Mouse (Mus musculus): ENCODE data around the gene Lck.

Lck gene

DNA sequence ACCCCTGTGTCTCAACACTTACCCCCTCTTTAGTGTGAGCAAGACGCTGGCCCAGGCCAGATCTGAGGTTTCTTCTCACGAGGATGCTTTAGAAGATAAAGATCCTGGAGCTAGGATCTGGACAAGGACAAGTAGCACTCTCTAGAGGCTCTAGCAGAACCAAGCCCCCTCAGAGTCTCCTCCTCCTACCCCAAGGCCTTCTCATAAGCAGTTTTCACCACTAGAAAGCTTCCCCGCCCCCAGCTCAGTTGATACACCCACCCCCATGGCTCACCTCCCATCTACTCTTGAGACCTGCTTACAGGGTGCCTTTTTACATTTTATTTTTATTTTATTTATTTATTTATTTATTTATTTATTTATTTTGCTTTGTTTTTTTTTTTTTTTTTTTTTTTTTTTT lies 63.8 kb downstream of the Lck start:
- no peak for DNase-seq (ENCODE audit: extremely low read depth, low read depth, low spot score)

DNA sequence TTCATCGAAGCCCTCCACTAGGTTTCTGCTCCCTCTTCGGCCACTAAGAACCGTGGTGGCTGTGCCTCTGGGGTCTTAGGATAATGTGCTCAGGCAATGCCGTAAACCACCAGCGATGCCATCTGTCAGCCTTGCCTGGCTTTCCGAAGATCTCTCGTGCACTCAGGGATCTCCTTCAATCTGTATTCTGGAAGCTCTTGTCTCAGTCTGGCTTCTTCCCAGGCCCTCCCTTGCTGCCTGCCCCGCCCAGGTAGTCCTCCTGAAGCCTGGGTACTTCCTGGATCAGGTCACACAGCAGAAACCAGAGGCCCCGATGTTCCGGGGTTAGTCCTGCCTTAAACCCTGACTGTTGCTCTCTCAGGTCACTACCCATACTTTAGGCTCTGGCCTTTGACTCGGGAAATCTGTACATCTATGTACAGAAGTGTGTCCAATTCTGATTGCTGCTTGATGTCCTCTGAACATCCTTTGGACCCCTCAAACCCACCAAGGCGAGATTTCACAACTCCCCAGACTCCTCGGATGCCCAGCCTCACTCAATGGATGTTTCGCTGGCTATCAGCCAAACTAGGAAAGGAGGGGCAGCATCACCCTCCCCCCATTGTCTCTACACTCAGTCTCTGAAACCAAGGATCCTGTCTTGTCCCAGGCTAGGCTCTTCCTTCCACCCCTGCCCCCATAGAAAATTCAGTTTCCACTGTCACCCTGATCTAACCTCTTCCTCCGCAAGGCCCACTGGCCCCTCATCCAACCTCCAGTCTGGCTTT lies 64.4 kb downstream of the Lck start:
- no peak for DNase-seq (ENCODE audit: extremely low read depth, low read depth, low spot score)

DNA sequence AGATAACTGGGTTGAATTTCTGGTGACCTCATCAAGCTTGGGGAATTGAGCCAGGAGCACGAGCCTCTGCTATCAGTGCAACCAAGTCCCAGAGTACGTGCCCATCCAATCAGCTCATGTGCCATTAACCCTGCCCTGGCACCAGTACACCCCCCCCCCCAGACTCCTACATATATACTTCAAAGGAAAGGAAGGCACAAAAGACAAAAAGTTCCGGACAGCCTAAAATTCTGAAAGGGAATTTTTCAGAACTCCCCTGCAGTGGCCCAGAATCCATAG lies 65.3 kb downstream of the Lck start:
- no peak for DNase-seq (ENCODE audit: extremely low read depth, low read depth, low spot score)

DNA sequence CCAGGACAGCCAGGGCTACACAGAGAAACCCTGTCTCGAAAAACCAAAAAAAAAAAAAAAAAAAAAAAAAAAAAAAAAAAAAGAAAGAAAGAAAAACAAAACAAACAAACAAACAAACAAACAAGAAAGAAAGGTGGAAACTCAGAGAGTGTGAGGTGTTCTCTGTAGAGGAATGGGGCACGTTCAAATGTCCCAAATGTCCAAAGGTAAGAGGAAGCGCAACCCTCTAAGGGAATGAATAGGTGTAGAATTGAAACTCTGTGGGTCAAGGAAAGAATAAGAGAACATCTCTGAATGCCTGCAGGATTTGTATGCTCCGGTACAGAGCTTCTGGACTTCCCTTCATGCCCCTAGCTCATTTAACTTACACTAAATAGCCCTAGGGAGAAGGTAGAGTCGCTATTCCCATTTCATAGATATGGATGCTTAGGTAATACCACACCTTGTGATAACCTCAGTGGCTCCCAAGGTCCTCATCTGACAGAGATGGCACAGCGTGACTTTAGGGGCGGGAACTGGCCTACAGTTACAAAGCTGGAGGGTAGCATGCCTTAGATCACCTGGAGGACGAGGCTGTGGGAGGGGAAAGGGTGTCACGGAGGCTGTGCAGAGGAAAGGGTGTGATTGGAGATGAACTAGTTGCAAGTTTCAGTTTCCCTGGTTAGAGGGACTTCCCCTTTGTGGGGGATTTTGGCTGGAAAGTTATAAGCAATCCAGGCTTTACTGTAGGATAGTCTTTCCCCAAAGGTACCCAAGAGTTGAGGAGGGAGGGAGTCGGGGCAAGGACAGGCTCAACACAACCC lies 65.8 kb downstream of the Lck start:
- no peak for DNase-seq (ENCODE audit: extremely low read depth, low read depth, low spot score)

DNA sequence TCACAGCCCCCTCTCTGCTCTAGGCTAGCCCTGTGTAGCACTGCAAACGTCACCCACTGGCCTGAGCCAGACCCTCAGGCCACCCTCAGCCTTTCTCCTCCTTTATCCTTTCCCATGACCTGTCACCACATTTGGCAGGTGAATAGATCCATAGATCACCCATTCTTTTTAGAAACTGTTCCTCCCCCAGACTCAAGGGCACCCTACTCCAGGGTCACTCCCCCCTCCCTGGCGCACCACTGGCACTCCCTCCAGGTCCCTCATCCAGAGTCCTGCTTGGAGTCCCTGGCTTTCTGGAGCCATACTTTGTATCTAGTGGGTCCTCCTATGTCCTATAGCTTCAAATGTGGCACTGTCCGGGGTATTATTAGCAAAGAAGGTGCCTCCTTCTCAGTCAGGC lies 67.9 kb downstream of the Lck start:
- no peak for DNase-seq (ENCODE audit: extremely low read depth, low read depth, low spot score)

DNA sequence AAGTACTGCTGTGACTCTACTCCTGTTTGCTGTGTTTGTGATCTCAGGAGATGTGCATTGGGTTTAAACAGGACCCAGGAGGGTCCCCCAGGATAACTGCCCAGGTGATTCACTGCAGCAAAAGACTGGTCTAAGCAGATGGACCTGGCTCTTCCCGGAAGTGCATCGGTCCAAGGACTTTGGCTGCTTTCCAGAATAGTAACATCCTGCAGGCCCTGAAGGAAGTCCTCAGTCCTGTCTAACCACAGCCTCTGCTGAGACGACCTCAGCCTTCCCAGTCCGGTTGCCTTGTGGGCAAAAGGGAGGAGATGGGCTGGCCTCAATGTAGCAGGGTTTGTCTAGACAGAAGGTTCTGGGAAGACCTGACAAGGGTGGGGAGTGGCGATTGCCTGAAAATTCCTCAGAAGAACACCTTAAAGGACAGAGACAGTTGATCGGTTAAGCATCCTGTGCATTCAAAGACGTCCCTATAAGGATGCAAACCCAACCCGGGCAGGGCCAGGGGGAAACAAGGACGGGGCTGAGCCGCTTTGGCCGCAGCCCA lies 70.5 kb downstream of the Lck start:
- no peak for DNase-seq (ENCODE audit: extremely low read depth, low read depth, low spot score)

DNA sequence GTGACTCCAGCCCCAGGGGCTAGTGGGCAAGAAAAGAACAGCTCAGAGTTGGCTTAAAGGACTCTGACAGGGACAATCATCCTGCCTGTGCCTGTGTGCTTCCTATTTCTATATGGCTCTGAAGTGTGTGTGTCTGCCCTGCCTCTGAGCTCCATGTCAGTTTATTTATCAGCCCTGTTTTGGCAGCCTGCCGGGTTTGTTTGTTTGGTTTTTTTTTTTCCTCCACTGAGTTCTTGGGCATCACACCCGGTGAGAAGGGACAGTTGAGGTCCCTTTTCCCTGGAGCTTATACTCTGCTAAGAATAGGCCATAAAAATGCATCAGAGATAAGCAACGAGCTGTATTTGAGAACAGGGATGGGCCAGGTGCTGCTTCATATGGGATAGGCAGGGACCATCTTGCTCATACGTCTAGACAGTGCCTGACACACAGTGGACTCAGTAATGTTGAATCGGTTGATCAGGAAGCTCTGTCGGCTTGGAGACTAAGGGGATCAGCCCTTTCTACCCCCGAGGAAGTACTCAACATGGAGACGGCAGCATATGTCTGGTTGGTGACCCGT lies 71.0 kb downstream of the Lck start:
- no peak for DNase-seq (ENCODE audit: extremely low read depth, low read depth, low spot score)

DNA sequence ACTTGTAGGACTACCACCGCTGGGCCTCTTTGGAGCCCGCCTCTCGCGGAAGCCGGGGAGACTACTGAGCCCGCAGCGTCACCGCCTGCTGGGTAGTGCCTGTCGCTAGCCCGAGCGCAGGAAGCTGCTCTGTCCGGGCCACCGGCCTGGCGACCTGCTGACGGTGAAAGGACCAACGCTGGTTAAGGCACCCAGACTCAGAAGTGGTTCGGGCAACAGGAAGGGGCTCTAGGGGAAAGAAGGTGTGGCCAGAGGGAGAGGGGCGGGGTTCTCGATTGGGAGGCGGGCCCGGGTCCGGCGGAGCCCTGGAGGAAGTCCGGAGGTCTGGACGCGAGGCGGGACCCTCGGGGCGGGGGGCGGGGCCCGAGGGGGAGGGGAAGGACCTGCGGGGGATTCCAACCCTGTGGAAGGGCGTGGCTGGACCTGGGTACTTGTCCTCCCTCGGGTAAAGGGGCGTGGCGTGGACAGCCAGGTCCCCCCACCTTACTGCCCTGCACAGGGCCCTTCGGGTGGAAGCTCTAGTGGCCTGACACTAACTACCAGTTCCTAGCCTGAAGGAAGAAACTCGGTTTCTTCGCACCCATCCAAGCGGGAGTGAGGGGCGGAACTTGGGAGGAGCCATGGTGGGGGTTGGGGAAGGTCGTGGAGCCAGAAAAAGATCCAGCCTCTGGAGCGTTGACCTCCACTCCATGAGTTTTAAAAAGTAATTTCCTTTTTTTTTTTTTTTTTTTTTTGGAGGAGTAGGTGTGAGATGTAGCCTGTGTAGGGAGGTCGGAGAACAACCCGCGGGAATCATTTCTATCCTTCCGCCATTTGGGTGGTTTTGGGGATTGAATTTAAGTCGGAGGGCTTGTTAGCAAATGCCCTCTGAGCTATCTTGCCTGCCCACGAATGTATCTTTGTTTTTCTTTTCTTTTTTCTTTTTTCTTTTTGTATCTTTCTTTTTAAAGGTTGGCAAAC lies 72.6 kb downstream of the Lck start:
- no peak for DNase-seq (ENCODE audit: extremely low read depth, low read depth, low spot score)

DNA sequence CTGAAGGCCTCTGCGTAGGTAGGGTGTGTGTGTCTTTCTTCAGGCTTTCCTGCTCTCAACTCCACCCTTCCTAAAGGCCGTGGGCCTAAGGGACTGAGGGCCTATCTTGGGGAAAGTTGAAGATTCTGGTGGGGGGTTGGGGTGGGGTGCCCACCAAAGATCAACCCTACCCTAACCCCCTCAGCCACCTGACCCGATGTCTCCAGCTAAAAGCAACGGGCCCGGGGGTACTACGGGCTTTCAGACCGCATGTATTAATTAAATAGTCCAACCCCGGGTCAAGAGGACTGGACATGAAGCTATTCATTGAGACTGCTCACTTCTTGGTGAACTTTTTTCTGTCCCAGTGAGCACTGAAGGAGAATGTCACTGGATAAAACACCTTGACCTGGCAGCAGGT lies 73.4 kb downstream of the Lck start:
- no peak for DNase-seq (ENCODE audit: extremely low read depth, low read depth, low spot score)

DNA sequence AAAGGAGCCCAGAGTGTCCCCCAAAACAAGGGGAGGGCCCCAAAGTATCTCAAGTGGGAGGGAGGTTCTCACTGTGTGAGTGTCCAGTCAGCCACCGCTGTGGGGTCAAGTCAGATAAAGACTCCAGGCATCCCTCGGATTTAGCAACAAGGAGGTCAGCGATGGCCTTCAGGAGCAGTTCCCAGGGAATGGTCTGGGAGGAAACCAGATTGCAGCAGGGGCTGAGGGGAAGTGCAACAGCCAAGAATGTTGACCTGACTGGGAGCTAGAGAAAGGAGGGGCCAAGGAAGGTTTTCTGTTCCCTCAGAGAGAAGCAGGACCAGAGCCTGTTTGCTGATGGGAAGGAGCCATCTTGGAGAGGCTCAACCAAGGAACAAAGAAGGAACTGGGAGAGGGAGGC lies 74.5 kb downstream of the Lck start:
- no peak for DNase-seq (ENCODE audit: extremely low read depth, low read depth, low spot score)

Data from fat pad, adult 2 months (tissue).